Mouse (Mus musculus) embryonic facial prominence, embryonic 11.5 days (tissue): ENCODE results near the gene Gm49321. TPM values are rescaled to one million over a fixed set of nuclear protein-coding genes. Genes with fewer than 3 reads are reported as not detected.

ENCODE experiments used
- ATAC-seq: fragments of 200-750 bp; cut with Nextera tagmentation; replicated peaks from 2 replicates; pipeline ENCODE4 v1.8.0; 2017; ENCODE audit warnings: low read depth; ENCODE audit not compliant: insufficient number of reproducible peaks, low FRiP score, low TSS enrichment
- DNase-seq: peaks from one replicate; pipeline ENCODE4 v3.0.0-alpha.2; 2015; ENCODE audit warnings: low spot score
- H3K27ac ChIP-seq: fragments of 300-500 bp; sonication (generic); replicated peaks from 2 replicates; pipeline ENCODE4 v1.5.1; 2014; ENCODE audit warnings: mild to moderate bottlenecking, low read depth, low read length, control low read depth
- H3K27me3 ChIP-seq: fragments of 300-500 bp; sonication (generic); 2 replicates; pipeline ENCODE4 v1.6.1; 2014; ENCODE audit warnings: mild to moderate bottlenecking, low read length, moderate library complexity, mixed read lengths; ENCODE audit not compliant: control insufficient read depth, insufficient read depth
- H3K36me3 ChIP-seq: fragments of 300-500 bp; sonication (generic); replicated peaks from 2 replicates; pipeline ENCODE4 v1.6.1; 2014; ENCODE audit warnings: low read depth, mild to moderate bottlenecking, low read length, moderate library complexity, mixed read lengths; ENCODE audit not compliant: control insufficient read depth, insufficient read depth
- H3K4me1 ChIP-seq: fragments of 300-500 bp; sonication (generic); 2 replicates; pipeline ENCODE4 v1.6.1; 2014; ENCODE audit warnings: low read length, mixed read lengths; ENCODE audit not compliant: control insufficient read depth, insufficient read depth
- H3K4me2 ChIP-seq: fragments of 300-500 bp; sonication (generic); 2 replicates; pipeline ENCODE4 v1.6.1; 2014; ENCODE audit warnings: low read depth, mild to moderate bottlenecking, control low read depth, low read length, moderate library complexity
- H3K4me3 ChIP-seq: fragments of 300-500 bp; sonication (generic); 2 replicates; pipeline ENCODE4 v1.5.1; 2014; ENCODE audit warnings: low read depth, low read length, control low read depth
- H3K9ac ChIP-seq: fragments of 300-500 bp; sonication (generic); replicated peaks from 2 replicates; pipeline ENCODE4 v1.6.1; 2014; ENCODE audit warnings: mild to moderate bottlenecking, control low read depth, low read length
- H3K9me3 ChIP-seq: fragments of 300-500 bp; sonication (generic); replicated peaks from 2 replicates; pipeline ENCODE4 v1.6.1; 2016; ENCODE audit warnings: mild to moderate bottlenecking, low read length, inconsistent platforms, mixed read lengths; ENCODE audit not compliant: control insufficient read depth
- WGBS: fragments of 180-500 bp; shearing (Covaris S2); extraction: QIAGEN DNeasy Blood & Tissue Kit; methylation state at CpG from one replicate; pipeline ENCODE4 v1.1.7; 2014; 5-methylcytosine and 5-hydroxymethylcytosine counted together
- polyA plus RNA-seq: library from polyadenylated mRNA; unstranded; fragments of >200 nt; fragmentation: Nextera tagmentation; extraction: Ambion mirVana; gene quantifications from 2 replicates; pipeline ENCODE4 v1.2.1, GENCODE M21; 2014

Gene Gm49321
- polyA plus RNA-seq, 1 experiment from 2014 or later, result 15.0 TPM

DNA sequence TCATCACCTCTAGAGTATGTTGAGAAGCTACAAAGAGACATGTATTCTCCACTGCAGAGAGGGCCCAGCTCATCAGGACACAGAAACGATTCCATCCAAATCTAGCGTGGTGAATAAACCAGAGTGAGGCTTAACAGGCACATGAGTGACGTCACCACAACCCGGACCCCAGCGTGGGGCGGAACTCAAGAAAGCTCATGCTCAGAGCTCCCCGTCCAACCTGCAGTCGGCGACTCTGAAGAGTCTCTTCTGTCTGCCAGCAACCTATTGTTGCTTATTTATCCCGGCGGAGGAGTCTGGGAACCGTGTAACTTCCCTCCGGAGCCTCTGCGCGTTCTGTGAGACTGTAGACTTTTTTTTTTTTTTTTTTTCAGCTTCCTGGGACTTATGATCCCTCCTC is 15.4 kb downstream of the Gm49321 start:
- Histone ChIP-seq H3K27ac (no peak overlapping the region), H3K9me3 (no peaks in the 10 kb centered on the region), H3K4me2 (peak overlapping the region; percentile 45), H3K36me3 (no peaks in the 10 kb centered on the region), H3K4me1 (no peaks in the 10 kb centered on the region), H3K4me3 (peak overlapping the region; percentile 30), H3K27me3 (no peaks in the 10 kb centered on the region), H3K9ac (peak overlapping the region; percentile 41)
- ATAC-seq, result 0 out of 2 replicates have a peak, but pooled peaks have one; percentile 37
- 10% methylated on average over 15 of the region's 15 CpGs for WGBS
- peak; percentile 69 for DNase-seq

- Histone ChIP-seq H3K9ac (no peak overlapping the region), H3K27ac (no peak overlapping the region), H3K27me3 (no peaks in the 10 kb centered on the region), H3K4me1 (no peaks in the 10 kb centered on the region), H3K9me3 (no peaks in the 10 kb centered on the region), H3K4me2 (peak overlapping the region; percentile 45), H3K4me3 (peak overlapping the region; percentile 30; the same call in 1 of the 2 replicates), H3K36me3 (no peaks in the 10 kb centered on the region)
- peak; percentile 6 for DNase-seq
- 40% methylated on average over 14 of the region's 14 CpGs for WGBS
- ATAC-seq, result no peak
These were observed 16.1 kb downstream of the Gm49321 start for GRCm38 (mm10) chr12:73953420-73954186.

DNA sequence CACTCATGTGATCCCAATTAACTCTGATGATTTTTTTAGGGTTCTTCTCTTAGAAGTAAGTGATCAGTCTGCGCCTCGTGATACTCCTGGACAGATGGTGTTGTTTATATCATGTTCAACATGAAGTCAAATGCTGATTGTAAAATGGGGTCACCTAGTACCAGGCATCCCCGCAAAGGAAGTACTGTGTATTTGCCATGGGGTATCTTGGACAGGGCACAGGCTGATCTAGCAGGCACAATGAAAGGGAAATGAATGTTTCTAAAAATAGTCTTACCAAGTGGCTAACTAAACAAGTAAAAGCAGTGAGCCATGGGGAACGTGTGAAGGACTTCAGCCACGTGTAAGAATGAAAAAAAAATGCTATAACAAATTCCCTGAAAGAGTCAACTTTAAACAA is 17.3 kb downstream of the Gm49321 start:
- DNase-seq, result no peak
- Histone ChIP-seq H3K4me2 (no peak overlapping the region), H3K27me3 (no peaks in the 10 kb centered on the region), H3K9ac (no peak overlapping the region), H3K9me3 (no peaks in the 10 kb centered on the region), H3K4me1 (no peaks in the 10 kb centered on the region), H3K36me3 (no peaks in the 10 kb centered on the region), H3K27ac (no peak overlapping the region), H3K4me3 (no peak overlapping the region)
- ATAC-seq, result no peak
- WGBS, result 82% methylated on average over 5 of the region's 5 CpGs

- Histone ChIP-seq H3K27ac (no peak overlapping the region), H3K27me3 (no peaks in the 10 kb centered on the region), H3K36me3 (no peaks in the 10 kb centered on the region), H3K9me3 (no peaks in the 10 kb centered on the region), H3K9ac (no peak overlapping the region), H3K4me3 (no peak overlapping the region), H3K4me1 (no peaks in the 10 kb centered on the region), H3K4me2 (no peak overlapping the region)
- ATAC-seq (no peak), DNase-seq (no peak)
- WGBS, result 84% methylated on average over 3 of the region's 3 CpGs
These were observed 20.2 kb downstream of the Gm49321 start for GRCm38 (mm10) chr12:73957676-73958075.

- Histone ChIP-seq H3K4me3 (no peak overlapping the region), H3K36me3 (no peaks in the 10 kb centered on the region), H3K27ac (no peak overlapping the region), H3K27me3 (no peaks in the 10 kb centered on the region), H3K4me1 (no peaks in the 10 kb centered on the region), H3K9ac (no peak overlapping the region), H3K4me2 (no peak overlapping the region), H3K9me3 (no peaks in the 10 kb centered on the region)
- no peak for DNase-seq
- ATAC-seq, result no peak
- 81% methylated on average over 2 of the region's 2 CpGs for WGBS
These were observed 21.4 kb downstream of the Gm49321 start for GRCm38 (mm10) chr12:73958830-73959229.

DNA sequence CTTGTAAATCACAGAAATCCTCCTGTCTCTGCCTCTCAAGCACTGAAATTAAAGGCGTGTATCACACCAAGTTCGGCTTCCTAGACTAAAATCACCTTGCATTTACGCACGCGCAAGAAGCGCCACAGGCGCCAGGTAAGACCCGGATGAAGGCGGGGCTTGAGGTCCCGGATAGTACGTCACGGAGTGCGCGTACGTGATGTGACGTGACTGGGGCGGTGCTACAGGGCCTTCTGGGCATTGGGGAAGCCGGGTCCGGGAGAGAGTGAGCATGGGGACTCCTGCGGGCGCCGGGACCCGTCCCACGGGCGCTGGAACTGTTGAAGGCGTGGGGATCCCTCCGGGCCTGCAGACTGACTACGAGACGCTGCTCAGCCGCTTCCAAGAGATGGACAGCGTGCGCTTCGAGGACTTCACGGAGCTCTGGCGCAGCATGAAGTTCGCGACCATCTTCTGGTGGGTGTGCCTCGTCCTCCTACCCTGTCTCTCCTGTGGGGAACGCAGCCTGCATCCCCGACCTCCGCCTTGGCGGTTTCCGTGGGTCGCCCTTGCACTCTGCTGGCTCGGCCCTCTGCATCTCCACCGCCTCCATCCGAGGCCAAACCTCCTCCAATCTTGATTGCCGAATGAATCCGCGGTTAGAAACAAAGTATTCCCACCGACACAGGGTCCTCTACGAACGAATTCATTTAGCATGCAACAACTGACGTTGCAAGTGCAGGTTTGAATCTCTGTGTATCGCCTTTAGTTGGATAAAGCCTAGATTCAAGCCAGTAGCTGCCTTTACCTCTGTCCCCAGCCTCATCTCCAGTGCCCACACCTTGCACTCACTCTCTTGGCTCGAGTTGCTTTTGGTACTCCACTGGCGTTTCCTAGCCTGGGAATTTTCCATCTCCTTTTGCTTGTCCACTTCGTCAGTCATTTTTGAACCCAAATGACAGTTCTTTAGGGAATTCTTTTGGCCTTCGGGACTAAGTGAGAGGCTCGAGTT is 27.1 kb downstream of the Gm49321 start, which contains the start of gene Snapc1:
Snapc1 (plus strand) TSS at position 191 of the 991 bp plus-strand sequence.
- H3K27me3 ChIP-seq, result no peaks in the 10 kb centered on the region
- H3K4me3 ChIP-seq, result peak within 1 kb of the TSS; percentile 89
- H3K4me1 ChIP-seq, result no peaks in the 10 kb centered on the region
- WGBS, result 2% methylated on average over 58 of the region's 60 CpGs
- H3K27ac ChIP-seq, result peak within 1 kb of the TSS; percentile 31; the same call in 1 of the 2 replicates
- peak within 1 kb of the TSS; percentile 65 for H3K4me2 ChIP-seq
- peak; percentile 99 for DNase-seq
- peak; percentile 97 for ATAC-seq
- peak within 1 kb of the TSS; percentile 80 for H3K9ac ChIP-seq
- H3K36me3 ChIP-seq, result peaks cover 4% of the 10 kb centered on the region
- no peaks in the 10 kb centered on the region for H3K9me3 ChIP-seq

DNA sequence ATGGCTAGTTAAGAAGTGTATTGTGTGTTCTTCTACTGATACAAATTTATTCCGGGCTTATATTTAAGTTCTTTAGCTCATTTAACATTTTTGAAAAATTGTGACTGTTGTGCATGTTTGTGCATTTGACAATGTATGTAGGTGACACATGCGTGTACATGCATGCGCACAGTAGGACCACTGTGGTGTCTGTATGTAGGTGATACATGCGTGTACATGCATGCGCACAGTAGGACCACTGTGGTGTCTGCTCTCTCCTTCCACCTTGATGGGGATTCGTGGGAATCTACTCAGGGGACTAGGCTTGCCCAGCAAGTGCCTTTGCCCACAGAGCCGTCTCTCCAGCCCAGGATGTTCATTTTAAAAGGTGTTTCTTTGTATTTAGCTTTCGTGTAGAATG is 31.7 kb downstream of the Gm49321 start:
- no peak overlapping the region for H3K4me3 ChIP-seq
- 94% methylated on average over 8 of the region's 8 CpGs for WGBS
- H3K4me1 ChIP-seq, result no peaks in the 10 kb centered on the region
- no peak overlapping the region for H3K9ac ChIP-seq
- ATAC-seq, result no peak
- H3K27ac ChIP-seq, result no peak overlapping the region
- H3K36me3 ChIP-seq, result peaks cover 20% of the 10 kb centered on the region
- DNase-seq, result no peak
- H3K9me3 ChIP-seq, result no peaks in the 10 kb centered on the region
- H3K4me2 ChIP-seq, result no peak overlapping the region
- no peaks in the 10 kb centered on the region for H3K27me3 ChIP-seq
